Mouse (Mus musculus): Measurements from ENCODE around the gene Hps4. TPM values are rescaled to one million over a fixed set of nuclear protein-coding genes. Genes with fewer than 3 reads are reported as not detected.

Hps4 gene
- polyA plus RNA-seq, 1 experiment from 2014 or later, result 40.0 TPM

DNA sequence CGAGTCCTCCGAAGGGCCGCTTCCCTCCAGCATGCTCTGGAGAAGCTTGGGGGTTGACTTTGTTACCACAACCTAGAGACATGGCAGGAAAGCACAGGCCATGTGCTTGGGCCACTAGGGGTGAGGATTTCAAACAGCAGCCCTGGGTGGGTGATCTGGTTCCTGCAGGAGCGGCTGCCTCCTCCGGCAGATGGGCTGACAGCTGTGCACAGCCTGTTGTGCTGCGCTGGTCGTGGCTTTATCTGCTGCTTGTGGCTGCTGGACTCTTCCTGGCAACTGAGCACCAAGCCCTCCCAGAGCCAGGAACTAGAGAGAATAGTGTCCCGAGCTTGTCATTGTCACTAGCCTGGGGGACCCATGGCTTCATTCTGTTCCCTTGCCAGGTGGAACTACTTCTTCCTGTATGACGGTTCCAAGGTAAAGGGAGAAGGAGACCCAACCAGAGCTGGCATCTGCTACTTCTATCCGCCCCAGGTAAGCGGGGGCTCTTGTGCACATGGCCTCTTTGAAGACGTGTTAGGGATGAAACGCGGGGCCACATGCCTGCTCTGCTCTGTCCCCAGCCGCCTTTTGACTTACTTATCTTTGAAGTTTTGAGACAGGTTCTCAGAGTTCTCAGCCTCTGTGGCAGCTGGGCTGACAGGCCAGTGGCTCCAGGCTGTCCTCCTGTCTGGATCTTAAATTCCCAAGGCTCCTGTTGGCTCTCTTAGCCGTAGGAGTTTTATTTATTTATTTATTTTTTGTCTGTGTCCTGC, 3.5 kb downstream of the Hps4 start:
- Histone ChIP-seq H3K4me1 (peaks cover 22% of the 10 kb centered on the region), H3K27me3 (no peaks in the 10 kb centered on the region), H3K4me2 (replicated peaks) (no peak overlapping the region), H3K27ac (no peak overlapping the region), H3K36me3 (peaks cover 47% of the 10 kb centered on the region), H3K9ac (no peak overlapping the region), H3K9me3 (no peaks in the 10 kb centered on the region), H3K4me3 (no peak overlapping the region)
- WGBS, result 90% methylated on average over 16 of the region's 16 CpGs
- ATAC-seq (ENCODE audit: insufficient number of reproducible peaks, insufficient read depth, low FRiP score, low TSS enrichment), result no peak

GRCm38 (mm10) chr5:112349169-112349568, 6.3 kb downstream of the Hps4 start:
- Histone ChIP-seq H3K9me3 (no peaks in the 10 kb centered on the region), H3K27ac (no peak overlapping the region), H3K9ac (no peak overlapping the region), H3K4me2 (replicated peaks) (no peak overlapping the region), H3K36me3 (peaks cover 69% of the 10 kb centered on the region), H3K27me3 (no peaks in the 10 kb centered on the region), H3K4me1 (0 out of 2 replicates have a peak, but pooled peaks cover 5% of the 10 kb centered on the region), H3K4me3 (no peak overlapping the region)
- WGBS, result 96% methylated on average over 8 of the region's 8 CpGs
- no peak for ATAC-seq (ENCODE audit: insufficient number of reproducible peaks, insufficient read depth, low FRiP score, low TSS enrichment)

- Histone ChIP-seq H3K4me3 (no peak overlapping the region), H3K9me3 (no peaks in the 10 kb centered on the region), H3K36me3 (peaks cover 73% of the 10 kb centered on the region), H3K4me2 (replicated peaks) (no peak overlapping the region), H3K9ac (no peak overlapping the region), H3K27ac (no peak overlapping the region), H3K27me3 (no peaks in the 10 kb centered on the region), H3K4me1 (no peaks in the 10 kb centered on the region)
- no peak for ATAC-seq (ENCODE audit: insufficient number of reproducible peaks, insufficient read depth, low FRiP score, low TSS enrichment)
- WGBS, result 85% methylated on average over 6 of the region's 6 CpGs
Observed at GRCm38 (mm10) chr5:112355493-112355892, 12.6 kb downstream of the Hps4 start.

- H3K4me3 ChIP-seq, result no peak within 1 kb of the TSS
- H3K9ac ChIP-seq, result no peak within 1 kb of the TSS
- no peaks in the 10 kb centered on the region for H3K4me1 ChIP-seq
- no peak within 1 kb of the TSS for H3K4me2 ChIP-seq (replicated peaks)
- 62% methylated on average over 13 of the region's 13 CpGs for WGBS
- H3K9me3 ChIP-seq, result no peaks in the 10 kb centered on the region
- H3K27me3 ChIP-seq, result no peaks in the 10 kb centered on the region
- ATAC-seq (ENCODE audit: insufficient number of reproducible peaks, insufficient read depth, low FRiP score, low TSS enrichment), result no peak
- no peak within 1 kb of the TSS for H3K27ac ChIP-seq
- H3K36me3 ChIP-seq, result peaks cover 69% of the 10 kb centered on the region
Observed at GRCm38 (mm10) chr5:112355910-112356309, 13.0 kb downstream of the Hps4 start, which contains the start of gene Gm6583. Gene Gm6583 (minus strand): TSS chr5:112356033.

DNA sequence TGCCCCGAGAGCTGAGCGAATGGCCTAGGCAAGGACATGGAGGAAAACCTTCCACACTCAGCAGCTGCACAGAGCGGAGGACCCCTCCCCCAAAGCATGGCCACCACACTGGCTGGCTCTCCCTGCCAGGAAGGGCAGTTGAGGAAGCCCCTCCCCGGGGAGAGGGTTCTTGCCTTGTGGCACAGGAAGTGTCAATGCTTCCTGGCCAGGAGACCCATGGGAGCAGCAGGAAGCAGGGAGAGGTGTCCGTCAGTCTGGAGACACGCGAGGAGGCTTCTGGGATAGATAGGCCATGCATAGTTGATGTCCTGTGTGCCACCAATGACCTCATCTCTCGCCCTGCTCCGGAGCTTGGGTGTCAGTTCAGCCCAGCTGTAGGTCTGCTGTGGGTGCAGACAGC, 13.4 kb downstream of the Hps4 start:
- ATAC-seq (ENCODE audit: insufficient number of reproducible peaks, insufficient read depth, low FRiP score, low TSS enrichment), result no peak
- H3K4me1 ChIP-seq, result no peaks in the 10 kb centered on the region
- H3K4me3 ChIP-seq, result no peak overlapping the region
- H3K27me3 ChIP-seq, result no peaks in the 10 kb centered on the region
- H3K9me3 ChIP-seq, result no peaks in the 10 kb centered on the region
- WGBS, result 90% methylated on average over 9 of the region's 9 CpGs
- no peak overlapping the region for H3K27ac ChIP-seq
- no peak overlapping the region for H3K4me2 ChIP-seq (replicated peaks)
- H3K36me3 ChIP-seq, result peaks cover 65% of the 10 kb centered on the region
- H3K9ac ChIP-seq, result no peak overlapping the region

DNA sequence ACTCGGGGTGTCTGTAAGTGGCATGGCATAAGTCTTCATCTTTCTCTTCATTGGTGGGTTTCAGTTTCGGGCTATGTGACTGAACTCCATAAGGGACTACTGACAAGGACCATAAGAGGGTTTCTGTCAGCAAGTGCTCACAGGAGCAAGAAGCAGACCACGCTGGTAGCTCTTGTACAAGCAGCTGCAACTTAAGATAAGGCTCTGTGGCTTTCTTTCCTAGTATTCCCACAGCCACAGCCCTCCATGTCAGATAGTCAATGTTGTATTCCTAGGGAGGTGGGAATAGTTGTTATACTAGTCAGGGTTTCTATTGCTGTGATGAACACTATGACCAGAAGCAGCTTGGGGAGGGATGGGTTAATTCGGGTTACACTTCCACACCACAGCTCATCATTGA, 16.6 kb downstream of the Hps4 start:
- no peaks in the 10 kb centered on the region for H3K9me3 ChIP-seq
- no peak overlapping the region for H3K4me3 ChIP-seq
- 90% methylated on average over 4 of the region's 4 CpGs for WGBS
- H3K27ac ChIP-seq, result no peak overlapping the region
- no peaks in the 10 kb centered on the region for H3K4me1 ChIP-seq
- no peak for ATAC-seq (ENCODE audit: insufficient number of reproducible peaks, insufficient read depth, low FRiP score, low TSS enrichment)
- H3K27me3 ChIP-seq, result no peaks in the 10 kb centered on the region
- H3K9ac ChIP-seq, result no peak overlapping the region
- no peak overlapping the region for H3K4me2 ChIP-seq (replicated peaks)
- peaks cover 61% of the 10 kb centered on the region for H3K36me3 ChIP-seq

DNA sequence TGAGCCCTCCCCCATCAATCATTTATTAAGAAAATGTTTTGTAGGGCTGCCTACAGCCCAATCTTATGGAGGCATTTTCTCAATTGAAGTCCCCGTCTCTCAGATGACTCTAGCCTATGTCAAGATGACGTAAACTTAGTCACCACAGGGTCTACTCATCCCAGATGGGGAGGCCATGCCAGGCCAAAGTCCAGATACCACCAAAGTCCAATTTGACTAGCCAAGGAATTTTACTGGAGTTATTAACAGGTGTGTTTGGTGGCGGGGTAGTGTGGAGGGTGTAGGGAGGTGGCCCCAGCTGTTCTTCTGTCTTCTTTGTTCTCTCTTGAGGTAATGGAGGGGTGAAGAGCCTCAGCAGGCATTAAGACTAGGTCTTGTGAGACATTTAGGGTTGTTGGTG, 17.2 kb downstream of the Hps4 start:
- no peaks in the 10 kb centered on the region for H3K27me3 ChIP-seq
- no peak overlapping the region for H3K9ac ChIP-seq
- no peak for ATAC-seq (ENCODE audit: insufficient number of reproducible peaks, insufficient read depth, low FRiP score, low TSS enrichment)
- H3K4me3 ChIP-seq, result no peak overlapping the region
- H3K36me3 ChIP-seq, result peaks cover 61% of the 10 kb centered on the region
- WGBS, result 94% methylated on average over 3 of the region's 3 CpGs
- H3K27ac ChIP-seq, result no peak overlapping the region
- H3K9me3 ChIP-seq, result no peaks in the 10 kb centered on the region
- no peaks in the 10 kb centered on the region for H3K4me1 ChIP-seq
- no peak overlapping the region for H3K4me2 ChIP-seq (replicated peaks)

GRCm38 (mm10) chr5:112364184-112364797, 21.4 kb downstream of the Hps4 start:
- H3K4me3 ChIP-seq, result no peak overlapping the region
- H3K27me3 ChIP-seq, result no peaks in the 10 kb centered on the region
- no peak for ATAC-seq (ENCODE audit: insufficient number of reproducible peaks, insufficient read depth, low FRiP score, low TSS enrichment)
- no peaks in the 10 kb centered on the region for H3K9me3 ChIP-seq
- H3K36me3 ChIP-seq, result peaks cover 61% of the 10 kb centered on the region
- no peak overlapping the region for H3K9ac ChIP-seq
- 57% methylated on average over 10 of the region's 10 CpGs for WGBS
- H3K4me1 ChIP-seq, result no peaks in the 10 kb centered on the region
- no peak overlapping the region for H3K4me2 ChIP-seq (replicated peaks)
- no peak overlapping the region for H3K27ac ChIP-seq

DNA sequence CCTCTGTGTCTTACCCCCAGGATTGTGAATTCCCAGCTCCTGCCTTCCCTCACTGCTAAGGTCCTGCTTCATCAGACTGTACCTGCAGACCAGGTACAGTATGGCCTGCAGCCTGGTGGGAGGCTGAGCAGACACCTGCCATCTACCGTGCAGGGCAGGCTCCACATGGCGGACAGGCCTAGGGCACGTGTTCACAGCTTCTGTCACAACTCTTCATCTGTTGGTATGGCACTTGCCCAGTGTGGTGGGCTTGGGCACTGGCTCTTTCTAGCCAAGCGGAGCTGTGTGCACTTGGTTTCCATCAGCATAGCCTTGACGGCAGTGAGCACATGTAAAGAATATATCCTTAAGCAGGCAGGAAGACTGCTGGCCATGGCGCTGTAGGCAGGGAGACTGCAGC, 24.0 kb downstream of the Hps4 start:
- no peaks in the 10 kb centered on the region for H3K4me1 ChIP-seq
- ATAC-seq (ENCODE audit: insufficient number of reproducible peaks, insufficient read depth, low FRiP score, low TSS enrichment), result no peak
- H3K9ac ChIP-seq, result no peak overlapping the region
- H3K9me3 ChIP-seq, result no peaks in the 10 kb centered on the region
- H3K36me3 ChIP-seq, result peaks cover 78% of the 10 kb centered on the region
- WGBS, result 94% methylated on average over 6 of the region's 6 CpGs
- H3K27ac ChIP-seq, result no peak overlapping the region
- H3K4me2 ChIP-seq (replicated peaks), result no peak overlapping the region
- no peak overlapping the region for H3K4me3 ChIP-seq
- no peaks in the 10 kb centered on the region for H3K27me3 ChIP-seq

- H3K4me1 ChIP-seq, result no peaks in the 10 kb centered on the region
- no peaks in the 10 kb centered on the region for H3K9me3 ChIP-seq
- no peak for ATAC-seq (ENCODE audit: insufficient number of reproducible peaks, insufficient read depth, low FRiP score, low TSS enrichment)
- H3K27ac ChIP-seq, result no peak overlapping the region
- peaks cover 78% of the 10 kb centered on the region for H3K36me3 ChIP-seq
- WGBS, result 92% methylated on average over 4 of the region's 4 CpGs
- no peak overlapping the region for H3K4me2 ChIP-seq (replicated peaks)
- no peak overlapping the region for H3K9ac ChIP-seq
- H3K4me3 ChIP-seq, result no peak overlapping the region
- no peaks in the 10 kb centered on the region for H3K27me3 ChIP-seq
Observed at GRCm38 (mm10) chr5:112367338-112367737, 24.5 kb downstream of the Hps4 start.

- no peak overlapping the region for H3K9ac ChIP-seq
- WGBS, result 85% methylated on average over 12 of the region's 12 CpGs
- no peak overlapping the region for H3K4me2 ChIP-seq (replicated peaks)
- no peak for ATAC-seq (ENCODE audit: insufficient number of reproducible peaks, insufficient read depth, low FRiP score, low TSS enrichment)
- no peak overlapping the region for H3K4me3 ChIP-seq
- no peaks in the 10 kb centered on the region for H3K27me3 ChIP-seq
- no peaks in the 10 kb centered on the region for H3K9me3 ChIP-seq
- peaks cover 82% of the 10 kb centered on the region for H3K36me3 ChIP-seq
- no peak overlapping the region for H3K27ac ChIP-seq
- H3K4me1 ChIP-seq, result no peaks in the 10 kb centered on the region
Observed at GRCm38 (mm10) chr5:112367929-112368328, 25.0 kb downstream of the Hps4 start.

GRCm38 (mm10) chr5:112368666-112369065, 25.8 kb downstream of the Hps4 start:
- Histone ChIP-seq H3K4me3 (no peak overlapping the region), H3K4me2 (replicated peaks) (no peak overlapping the region), H3K27me3 (no peaks in the 10 kb centered on the region), H3K9me3 (no peaks in the 10 kb centered on the region), H3K4me1 (no peaks in the 10 kb centered on the region), H3K9ac (no peak overlapping the region), H3K36me3 (peaks cover 82% of the 10 kb centered on the region), H3K27ac (no peak overlapping the region)
- WGBS, result 92% methylated on average over 10 of the region's 10 CpGs
- ATAC-seq (ENCODE audit: insufficient number of reproducible peaks, insufficient read depth, low FRiP score, low TSS enrichment), result no peak

Measured in embryonic facial prominence, embryonic 12.5 days (tissue).